Mouse (Mus musculus) bone marrow, adult 2 months (tissue): ENCODE measurements around the gene Kcne4.

Experiments
- CTCF ChIP-seq: fragments of 200-500 bp; IDR thresholded peaks from 2 replicates; pipeline ENCODE4 v1.5.1; 2011; ENCODE audit warnings: low read length, control low read depth; ENCODE audit not compliant: control insufficient read depth, insufficient read depth
- POLR2A ChIP-seq: fragments of 200-500 bp; IDR thresholded peaks from 2 replicates; pipeline ENCODE4 v1.6.1; 2011; ENCODE audit warnings: low read depth, mild to moderate bottlenecking, control low read depth, low read length, borderline replicate concordance; ENCODE audit not compliant: control insufficient read depth

- TF ChIP-seq POLR2A (no peak), CTCF (no peak)
These were observed 4.5 kb upstream of the Kcne4 start for GRCm38 (mm10) chr1:78811975-78812490.
